Mouse (Mus musculus) forebrain, embryonic 15.5 days (tissue): ENCODE results near the gene Hhipl2. TPM values are rescaled to one million over a fixed set of nuclear protein-coding genes. Genes with fewer than 3 reads are reported as not detected.

ENCODE experiments used
- ATAC-seq: fragments of 200-750 bp; cut with Nextera tagmentation; replicated peaks from 2 replicates; pipeline ENCODE4 v1.8.0; 2017; ENCODE audit warnings: mild to moderate bottlenecking, moderate TSS enrichment, moderate library complexity
- H3K27ac ChIP-seq: fragments of 300-500 bp; sonication (generic); replicated peaks from 2 replicates; pipeline ENCODE4 v1.5.1; 2015; ENCODE audit warnings: mild to moderate bottlenecking, inconsistent platforms
- H3K27me3 ChIP-seq: fragments of 300-500 bp; sonication (generic); 2 replicates; pipeline ENCODE4 v1.6.1; 2015; ENCODE audit warnings: inconsistent platforms
- H3K36me3 ChIP-seq: fragments of 300-500 bp; sonication (generic); 2 replicates; pipeline ENCODE4 v1.6.1; 2015; ENCODE audit warnings: mild to moderate bottlenecking, inconsistent platforms
- H3K4me1 ChIP-seq: fragments of 300-500 bp; sonication (generic); 2 replicates; pipeline ENCODE4 v1.6.1; 2015; ENCODE audit warnings: inconsistent platforms
- H3K4me2 ChIP-seq: fragments of 300-500 bp; sonication (generic); replicated peaks from 2 replicates; pipeline ENCODE4 v1.6.1; 2015; ENCODE audit warnings: mild to moderate bottlenecking, inconsistent platforms
- H3K4me3 ChIP-seq: fragments of 300-500 bp; sonication (generic); 2 replicates; pipeline ENCODE4 v1.5.1; 2015; ENCODE audit warnings: mild to moderate bottlenecking, inconsistent platforms
- H3K9ac ChIP-seq: fragments of 300-500 bp; sonication (generic); replicated peaks from 2 replicates; pipeline ENCODE4 v1.6.1; 2015; ENCODE audit warnings: mild to moderate bottlenecking, inconsistent platforms
- H3K9me3 ChIP-seq: fragments of 300-500 bp; sonication (generic); 2 replicates; pipeline ENCODE4 v1.6.1; 2016; ENCODE audit warnings: inconsistent platforms
- WGBS: fragments of 180-500 bp; shearing (Covaris S2); methylation state at CpG from one replicate; pipeline ENCODE4 v1.1.7; 2015; ENCODE audit warnings: mixed read lengths; 5-methylcytosine and 5-hydroxymethylcytosine counted together
- polyA plus RNA-seq: library from polyadenylated mRNA; unstranded; fragments of >200 nt; fragmentation: Nextera tagmentation; extraction: Ambion mirVana; gene quantifications from 2 replicates; pipeline ENCODE4 v1.2.1, GENCODE M21; 2015

Hhipl2 gene
- polyA plus RNA-seq, 1 experiment from 2014 or later = 0.60 TPM

DNA sequence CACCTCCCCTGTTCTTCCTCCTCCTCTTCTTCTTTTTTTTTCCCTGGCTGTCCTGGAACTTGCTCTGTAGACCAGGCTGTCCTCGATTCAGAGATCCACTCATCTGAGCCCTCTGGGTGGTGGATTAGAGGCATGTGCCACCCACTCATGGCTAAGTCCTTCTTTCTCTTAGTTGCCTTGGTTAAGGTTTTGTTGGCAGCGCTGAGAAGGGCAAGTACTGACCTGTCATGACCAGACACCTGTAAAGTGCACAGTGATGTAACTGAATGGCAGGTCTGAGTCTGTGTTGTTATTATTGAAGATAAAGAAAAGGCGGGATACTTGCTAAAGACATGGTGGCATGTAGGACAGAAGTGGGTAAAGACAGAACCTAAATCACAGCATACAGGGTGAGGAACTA lies 14.6 kb upstream of the Hhipl2 start:
- Histone ChIP-seq H3K4me3 (no peak overlapping the region), H3K36me3 (peaks cover 61% of the 10 kb centered on the region), H3K9ac (no peak overlapping the region), H3K4me1 (no peaks in the 10 kb centered on the region), H3K27me3 (no peaks in the 10 kb centered on the region), H3K27ac (no peak overlapping the region), H3K9me3 (no peaks in the 10 kb centered on the region), H3K4me2 (no peak overlapping the region)
- ATAC-seq = no peak
- 94% methylated on average over 3 of the region's 3 CpGs for WGBS

DNA sequence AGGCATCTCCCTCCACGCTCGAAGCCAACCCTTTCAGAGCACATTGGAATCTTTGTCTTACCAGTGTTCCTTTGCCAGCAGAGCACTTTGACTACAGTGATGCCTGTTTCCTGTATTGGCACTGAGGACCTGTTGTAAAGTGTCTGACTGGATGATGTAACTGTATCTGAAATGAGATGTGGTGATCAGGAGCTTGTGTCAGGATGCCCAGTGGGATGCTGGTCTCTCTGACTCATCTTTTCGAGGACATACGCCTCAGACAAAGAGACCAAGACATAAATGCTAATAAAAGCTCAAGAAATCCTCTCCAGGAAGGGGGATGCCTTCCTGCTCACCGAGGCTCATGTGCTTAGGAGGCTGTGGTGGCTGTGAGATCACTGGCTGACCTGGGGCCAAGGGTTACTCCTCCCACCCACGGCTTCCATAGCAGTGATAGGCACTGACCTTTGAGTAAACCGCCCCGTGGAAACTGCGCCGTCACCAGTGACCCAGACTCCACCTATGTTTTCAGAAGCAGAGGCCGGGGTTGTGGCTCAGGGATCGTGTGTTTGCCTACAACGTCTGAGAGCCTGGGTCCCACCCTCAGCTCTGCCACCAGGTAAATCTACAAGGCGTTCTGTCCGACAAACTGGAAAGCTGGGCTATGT lies 3.8 kb upstream of the Hhipl2 start:
- Histone ChIP-seq H3K27ac (no peak overlapping the region), H3K4me1 (no peaks in the 10 kb centered on the region), H3K4me2 (no peak overlapping the region), H3K9me3 (no peaks in the 10 kb centered on the region), H3K9ac (no peak overlapping the region), H3K4me3 (no peak overlapping the region), H3K36me3 (peaks cover 22% of the 10 kb centered on the region), H3K27me3 (no peaks in the 10 kb centered on the region)
- 93% methylated on average over 15 of the region's 15 CpGs for WGBS
- 0 out of 2 replicates have a peak, but pooled peaks have one; percentile 35 for ATAC-seq

DNA sequence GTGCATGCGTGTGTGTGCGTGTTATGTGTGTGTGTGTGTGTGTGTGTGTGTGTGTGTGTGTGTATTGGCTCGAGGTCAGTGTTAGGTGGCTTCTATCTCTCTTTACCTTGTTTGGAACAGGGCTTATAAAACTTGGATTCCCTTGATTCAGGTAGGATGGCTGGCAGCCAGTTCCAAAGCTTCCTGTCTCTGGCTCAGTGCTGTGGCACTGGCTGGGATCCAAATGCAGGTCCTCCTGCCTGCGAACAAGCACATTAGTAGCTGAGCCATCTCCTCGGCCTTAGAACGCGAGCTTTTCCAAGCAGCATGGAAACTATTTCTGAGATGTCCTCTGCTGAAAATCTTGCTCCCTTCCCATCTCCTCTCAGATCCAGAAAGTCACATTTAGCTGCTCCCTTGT lies 1.7 kb downstream of the Hhipl2 start:
- Histone ChIP-seq H3K4me3 (no peak overlapping the region), H3K9ac (no peak overlapping the region), H3K27me3 (no peaks in the 10 kb centered on the region), H3K36me3 (no peaks in the 10 kb centered on the region), H3K4me1 (no peaks in the 10 kb centered on the region), H3K27ac (no peak overlapping the region), H3K4me2 (no peak overlapping the region), H3K9me3 (no peaks in the 10 kb centered on the region)
- WGBS = 72% methylated on average over 7 of the region's 7 CpGs
- no peak for ATAC-seq

- no peak for ATAC-seq
- Histone ChIP-seq H3K9ac (no peak overlapping the region), H3K27me3 (no peaks in the 10 kb centered on the region), H3K27ac (no peak overlapping the region), H3K36me3 (no peaks in the 10 kb centered on the region), H3K4me1 (no peaks in the 10 kb centered on the region), H3K9me3 (no peaks in the 10 kb centered on the region), H3K4me3 (no peak overlapping the region), H3K4me2 (no peak overlapping the region)
- 87% methylated on average over 10 of the region's 10 CpGs for WGBS
Observed at GRCm38 (mm10) chr1:183420296-183420695, 2.3 kb downstream of the Hhipl2 start.

GRCm38 (mm10) chr1:183424100-183424499 lies 6.1 kb downstream of the Hhipl2 start:
- no peak for ATAC-seq
- Histone ChIP-seq H3K36me3 (no peaks in the 10 kb centered on the region), H3K9ac (no peak overlapping the region), H3K27me3 (no peaks in the 10 kb centered on the region), H3K4me3 (no peak overlapping the region), H3K9me3 (no peaks in the 10 kb centered on the region), H3K4me2 (no peak overlapping the region), H3K27ac (no peak overlapping the region), H3K4me1 (no peaks in the 10 kb centered on the region)
- 96% methylated on average over 7 of the region's 7 CpGs for WGBS

- Histone ChIP-seq H3K9me3 (no peaks in the 10 kb centered on the region), H3K27ac (no peak overlapping the region), H3K27me3 (no peaks in the 10 kb centered on the region), H3K9ac (no peak overlapping the region), H3K4me3 (no peak overlapping the region), H3K4me1 (no peaks in the 10 kb centered on the region), H3K36me3 (no peaks in the 10 kb centered on the region), H3K4me2 (no peak overlapping the region)
- ATAC-seq = no peak
- 90% methylated on average over 9 of the region's 9 CpGs for WGBS
Observed at GRCm38 (mm10) chr1:183434918-183435317, 16.9 kb downstream of the Hhipl2 start.

- Histone ChIP-seq H3K9me3 (no peaks in the 10 kb centered on the region), H3K36me3 (no peaks in the 10 kb centered on the region), H3K4me3 (no peak overlapping the region), H3K4me1 (no peaks in the 10 kb centered on the region), H3K27ac (no peak overlapping the region), H3K27me3 (no peaks in the 10 kb centered on the region), H3K4me2 (0 out of 2 replicates have a peak overlapping the region, but pooled peaks have one; percentile 23), H3K9ac (no peak overlapping the region)
- WGBS = 38% methylated on average over 22 of the region's 22 CpGs
- no peak for ATAC-seq
Observed at GRCm38 (mm10) chr1:183439036-183439435, 21.0 kb downstream of the Hhipl2 start.

GRCm38 (mm10) chr1:183442015-183442774 lies 24.2 kb downstream of the Hhipl2 start:
- no peak overlapping the region for H3K9ac ChIP-seq
- H3K4me1 ChIP-seq = no peaks in the 10 kb centered on the region
- H3K4me3 ChIP-seq = no peak overlapping the region
- peak; percentile 71 for ATAC-seq
- H3K27ac ChIP-seq = no peak overlapping the region
- no peaks in the 10 kb centered on the region for H3K9me3 ChIP-seq
- H3K4me2 ChIP-seq = no peak overlapping the region
- H3K27me3 ChIP-seq = no peaks in the 10 kb centered on the region
- H3K36me3 ChIP-seq = no peaks in the 10 kb centered on the region
- 23% methylated on average over 19 of the region's 19 CpGs for WGBS

GRCm38 (mm10) chr1:183453066-183453465 lies 35.1 kb downstream of the Hhipl2 start:
- Histone ChIP-seq H3K36me3 (no peaks in the 10 kb centered on the region), H3K9ac (no peak overlapping the region), H3K4me2 (no peak overlapping the region), H3K4me1 (no peaks in the 10 kb centered on the region), H3K4me3 (no peak overlapping the region), H3K9me3 (no peaks in the 10 kb centered on the region), H3K27ac (no peak overlapping the region), H3K27me3 (no peaks in the 10 kb centered on the region)
- 9% methylated on average over 3 of the region's 3 CpGs for WGBS
- ATAC-seq = 0 out of 2 replicates have a peak, but pooled peaks have one; percentile 23

Other genes starting within 250 kb of the Hhipl2 start
- gene Disp1, start 196.7 kb upstream of the Hhipl2 start, polyA plus RNA-seq = 5.6 and 5.9 TPM in 2 replicates
- 54.0 and 55.5 TPM in 2 replicates for gene Aida, start 121.6 kb upstream of the Hhipl2 start, polyA plus RNA-seq
- 102 and 106 TPM in 2 replicates for gene Brox, start 120.9 kb upstream of the Hhipl2 start, polyA plus RNA-seq
- gene Mia3, start 48.7 kb upstream of the Hhipl2 start, polyA plus RNA-seq = 92.9 and 98.8 TPM in 2 replicates
- gene Taf1a, start 29.2 kb upstream of the Hhipl2 start, polyA plus RNA-seq = 17.3 and 20.0 TPM in 2 replicates